Mouse (Mus musculus) kidney, postnatal 36 days (tissue): Measurements from ENCODE around the gene Mfsd1.

ENCODE experiments used
- DNase-seq, 2 experiments: peaks; one replicate each; pipeline ENCODE4 v3.0.0; 2021 to 2022; ENCODE audit warnings: mixed read lengths in 2 of 2

Mfsd1 gene

DNA sequence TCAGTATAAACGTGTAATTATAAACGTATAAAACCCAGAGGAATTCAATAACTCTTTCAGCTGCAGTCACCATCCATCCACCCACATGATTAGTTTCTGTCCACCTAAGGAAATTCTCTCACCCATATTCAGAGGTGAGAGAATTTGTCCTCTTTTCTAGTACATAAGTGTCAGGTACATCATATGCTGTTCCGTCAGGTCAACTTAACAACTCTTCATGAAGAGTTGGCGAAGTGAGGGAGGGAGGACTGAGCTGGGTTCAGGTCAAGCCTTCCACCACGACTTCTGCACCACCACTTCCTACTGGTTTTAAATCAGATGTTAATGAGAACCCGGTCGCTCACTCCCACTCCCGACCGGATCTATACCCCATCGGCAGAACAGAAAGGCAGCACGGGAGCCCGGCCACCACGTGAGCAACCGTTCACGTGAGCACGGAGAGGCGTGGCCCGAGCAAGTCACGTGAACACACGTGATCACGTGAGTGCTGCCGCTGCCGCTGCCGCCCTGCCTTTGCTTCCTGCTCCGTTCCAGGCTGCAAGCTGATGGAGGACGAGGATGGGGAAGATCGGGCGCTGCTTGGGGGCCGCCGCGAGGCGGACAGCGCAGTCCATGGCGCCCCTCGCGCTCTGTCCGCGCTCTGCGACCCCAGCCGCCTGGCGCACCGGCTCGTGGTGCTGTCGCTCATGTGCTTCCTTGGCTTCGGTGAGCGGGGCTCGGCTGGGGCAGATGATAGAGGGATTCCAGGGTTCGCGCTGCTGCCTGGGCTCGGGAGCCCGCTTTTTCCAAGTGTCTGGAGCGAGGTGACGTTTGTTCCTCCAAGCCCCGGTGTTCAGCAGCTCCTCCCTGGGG is at the start of gene Mfsd1:
Gene Mfsd1, plus strand, starts transcription at position 469 of the 852 bp plus-strand sequence.
- peak; percentile 85 to 89 for DNase-seq

DNA sequence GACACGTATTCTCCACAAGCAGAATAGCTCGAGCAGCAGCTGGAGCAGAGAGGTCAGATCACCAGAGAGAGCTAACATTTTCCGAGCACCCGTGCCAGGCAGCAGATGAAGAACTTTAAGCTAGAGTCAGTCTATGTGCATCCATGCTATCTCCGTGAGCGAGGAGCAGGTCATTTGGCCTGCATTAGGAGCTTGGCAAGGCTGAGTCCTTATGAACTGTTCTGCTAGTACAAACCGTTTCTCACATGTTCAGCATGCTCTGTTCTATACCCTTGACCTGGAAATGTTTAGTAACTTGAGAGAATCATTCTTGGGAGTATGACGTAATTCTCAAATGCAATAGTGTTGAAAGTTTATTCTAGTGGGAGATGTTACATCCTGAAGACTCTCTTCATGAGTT is 38.9 kb upstream of the Mfsd1 start:
- DNase-seq = no peak

DNA sequence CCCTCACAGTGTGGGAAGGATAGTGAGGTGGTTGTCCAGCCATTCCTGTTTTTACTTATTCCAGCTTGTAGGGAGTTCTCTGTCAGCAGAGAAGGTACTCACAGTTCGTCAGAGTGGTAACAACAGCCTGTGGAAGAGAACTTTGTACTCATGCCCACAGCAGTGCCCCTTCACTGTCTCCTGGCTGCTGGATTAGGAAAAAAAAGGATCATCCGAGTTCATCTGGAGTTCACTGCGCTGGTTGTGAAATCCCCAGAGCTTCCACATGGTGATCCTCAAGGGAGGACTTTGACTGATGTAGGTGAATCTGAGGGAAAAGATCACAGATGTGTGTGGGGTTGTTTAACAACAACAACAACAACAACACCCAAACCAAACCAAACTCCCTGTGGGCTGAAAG is 31.3 kb upstream of the Mfsd1 start:
- peak; percentile 25 to 67 for DNase-seq

DNA sequence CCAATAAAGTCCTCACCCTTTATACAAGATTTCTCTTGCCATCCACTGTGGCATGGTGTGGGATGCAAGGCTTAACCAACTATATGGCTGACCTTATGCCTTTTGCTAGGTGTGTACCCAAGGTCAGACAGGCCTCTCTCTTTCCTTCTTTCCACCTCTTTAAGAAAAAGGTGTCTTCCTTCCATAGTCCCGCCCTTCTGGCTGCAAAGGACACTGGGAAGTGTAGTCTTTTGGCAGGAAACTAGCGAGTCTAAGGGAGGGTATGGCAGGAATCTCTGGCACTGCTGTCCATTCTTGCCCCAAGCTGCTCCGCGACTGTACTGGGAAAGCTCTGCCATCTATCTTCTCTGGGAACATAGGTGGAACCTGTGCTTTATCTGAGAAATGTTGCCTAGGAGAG is 29.3 kb upstream of the Mfsd1 start:
- peak; percentile 34 to 54 for DNase-seq

DNA sequence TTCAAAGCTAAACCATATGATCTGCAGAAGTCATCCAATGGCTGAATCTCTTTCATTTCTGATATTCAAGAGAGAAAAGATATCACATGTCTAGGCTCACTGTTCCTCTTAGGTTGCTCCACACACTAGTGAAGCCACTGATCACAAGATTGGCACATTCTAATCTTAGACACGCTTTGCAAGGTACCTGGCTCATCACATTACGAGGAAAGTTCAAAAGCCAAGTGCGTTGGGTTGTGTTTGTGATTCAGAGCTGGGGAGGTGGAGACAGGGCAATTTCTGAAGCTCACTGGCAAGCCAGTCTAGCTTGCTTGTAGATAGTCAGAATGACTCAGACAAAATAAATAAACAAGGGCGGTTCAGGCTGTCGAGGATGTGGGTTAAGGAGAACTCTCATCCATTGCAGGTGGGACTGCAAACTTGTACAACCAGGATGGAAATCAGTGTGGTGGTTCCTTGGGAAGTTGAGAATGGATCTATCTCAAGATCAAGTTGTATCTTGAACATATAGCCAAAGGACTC is 28.6 kb upstream of the Mfsd1 start:
- no peak for DNase-seq

DNA sequence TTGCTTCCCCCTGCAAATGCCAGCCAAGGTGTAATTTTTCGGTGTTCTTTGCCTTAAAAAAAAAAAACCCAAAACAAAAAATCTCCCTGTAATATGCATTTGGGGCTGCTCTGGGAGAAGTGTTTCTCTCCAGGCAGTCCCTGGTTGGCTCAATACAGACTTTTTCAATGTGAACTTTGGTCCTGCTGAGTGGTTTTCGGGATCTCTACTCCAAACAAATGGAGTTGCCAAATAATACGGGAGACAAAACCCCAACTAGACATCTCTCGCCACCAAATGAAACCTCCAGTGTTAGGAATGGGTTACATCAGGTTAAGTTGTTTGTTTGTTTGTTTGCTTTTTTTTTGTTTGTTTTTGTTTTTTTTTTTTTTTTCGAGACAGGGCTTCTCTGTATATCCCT is 27.3 kb upstream of the Mfsd1 start:
- no peak for DNase-seq

DNA sequence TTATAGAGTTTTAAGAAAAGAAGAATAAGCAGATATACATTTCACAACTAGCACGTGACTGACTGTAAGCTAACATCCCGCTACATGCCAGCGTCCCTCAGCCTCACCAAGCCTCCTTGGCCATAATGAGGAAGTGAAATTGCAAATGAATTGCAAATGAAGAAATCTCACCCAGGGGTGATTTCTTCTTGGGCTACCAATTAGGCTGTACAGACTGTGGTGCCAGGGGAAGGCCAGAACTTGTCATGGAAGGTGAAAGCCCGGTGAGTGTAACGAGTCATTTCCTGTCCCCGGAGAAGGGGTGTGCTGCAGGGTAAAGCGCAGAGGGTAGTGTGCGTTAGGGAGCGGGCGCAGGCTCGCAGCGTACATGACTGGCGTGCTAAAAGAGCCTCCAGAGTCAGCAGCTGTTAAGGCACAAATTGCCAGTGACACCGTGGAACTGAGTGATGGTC is 25.3 kb upstream of the Mfsd1 start:
- DNase-seq = no peak

DNA sequence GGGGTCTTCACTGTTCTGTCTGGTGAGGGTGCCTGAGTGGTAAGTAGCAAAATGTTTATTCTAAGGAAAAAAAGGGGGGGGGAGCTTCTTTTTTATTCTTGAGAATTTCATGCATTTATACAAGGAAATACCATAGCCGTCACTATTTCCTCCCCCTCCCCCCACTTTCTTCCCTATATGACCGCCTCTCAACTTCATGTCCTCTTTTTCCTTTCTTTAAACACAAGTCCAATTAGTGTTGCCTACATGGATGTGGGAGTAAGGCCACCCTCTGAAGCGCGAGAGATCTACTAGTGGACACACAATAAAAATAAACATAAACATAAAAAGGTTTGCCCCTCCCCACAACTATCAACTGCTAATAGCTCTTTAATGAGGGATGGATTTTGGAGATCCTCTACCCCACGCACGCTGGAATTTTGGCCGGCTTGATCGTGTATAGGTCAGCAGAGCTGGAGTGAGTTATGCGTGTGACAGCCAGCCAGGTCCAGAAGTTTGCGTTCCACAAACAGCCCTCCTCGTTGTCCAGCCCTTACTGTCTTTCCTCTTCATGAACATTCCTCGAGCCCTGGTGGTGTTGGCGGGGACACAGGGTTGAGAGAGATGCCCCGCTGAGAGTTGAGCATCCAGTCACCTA is 24.7 kb upstream of the Mfsd1 start:
- DNase-seq = peak in 1 of 2 experiments; percentile 7

DNA sequence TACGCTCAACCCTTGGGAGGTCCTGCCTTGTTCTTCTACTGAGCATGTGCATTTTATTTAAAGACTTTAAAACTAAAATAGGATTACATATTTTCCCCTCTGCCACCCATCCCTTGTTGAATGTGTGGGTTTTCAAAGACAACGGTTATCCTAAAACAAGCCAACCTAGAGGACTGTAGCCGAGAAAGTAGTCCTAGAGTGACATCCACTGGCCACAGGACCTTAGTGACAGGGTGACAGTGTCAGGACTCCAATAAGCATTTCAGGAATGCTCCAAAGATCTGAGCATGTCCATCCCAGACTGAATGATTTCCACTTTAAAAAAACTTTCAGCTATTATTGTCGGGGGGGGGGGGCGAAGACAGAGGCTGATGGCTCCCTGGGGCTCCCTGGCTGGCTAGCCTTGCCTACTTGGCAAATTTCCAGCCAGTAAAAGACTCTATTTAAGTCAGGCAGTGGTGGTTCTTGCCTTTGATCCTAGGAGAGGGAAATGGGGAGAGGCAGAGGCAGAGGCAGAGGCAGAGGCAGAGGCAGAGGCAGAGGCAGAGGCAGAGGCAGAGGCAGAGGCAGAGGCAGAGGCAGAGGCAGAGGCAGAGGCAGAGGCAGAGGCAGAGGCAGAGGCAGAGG is 17.7 kb upstream of the Mfsd1 start:
- DNase-seq = peak; percentile 18 to 45

DNA sequence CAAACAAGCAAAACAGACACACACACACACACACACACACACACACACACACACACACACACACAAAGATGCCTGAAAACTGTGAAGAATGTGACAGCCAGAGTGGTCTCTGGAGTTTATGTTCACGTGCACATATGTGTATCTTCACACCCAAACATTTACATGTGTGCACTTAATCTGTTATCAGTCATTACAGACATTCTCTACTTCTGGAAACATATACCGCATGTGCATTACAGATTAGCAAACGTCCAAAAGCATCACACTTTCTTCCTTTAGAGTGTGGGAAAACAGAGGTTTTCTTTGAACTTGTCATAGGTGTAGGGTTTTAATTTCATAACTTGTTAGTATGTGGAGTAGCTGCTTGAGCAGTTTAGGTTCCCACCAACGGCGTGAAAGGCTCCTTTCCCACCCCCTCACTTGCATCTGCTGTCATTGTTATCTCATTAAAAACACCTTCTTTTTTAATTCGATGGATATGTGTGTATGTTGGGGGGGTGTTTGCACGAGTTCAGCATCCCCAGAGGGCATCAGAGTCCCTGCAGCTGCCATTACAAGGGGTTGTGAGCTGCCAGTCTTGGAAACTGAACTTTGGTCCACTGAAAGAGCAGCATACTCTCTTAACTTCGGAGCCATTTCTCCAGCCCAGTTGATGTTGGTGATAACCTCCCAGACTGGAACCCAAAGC is 16.9 kb upstream of the Mfsd1 start:
- no peak for DNase-seq

DNA sequence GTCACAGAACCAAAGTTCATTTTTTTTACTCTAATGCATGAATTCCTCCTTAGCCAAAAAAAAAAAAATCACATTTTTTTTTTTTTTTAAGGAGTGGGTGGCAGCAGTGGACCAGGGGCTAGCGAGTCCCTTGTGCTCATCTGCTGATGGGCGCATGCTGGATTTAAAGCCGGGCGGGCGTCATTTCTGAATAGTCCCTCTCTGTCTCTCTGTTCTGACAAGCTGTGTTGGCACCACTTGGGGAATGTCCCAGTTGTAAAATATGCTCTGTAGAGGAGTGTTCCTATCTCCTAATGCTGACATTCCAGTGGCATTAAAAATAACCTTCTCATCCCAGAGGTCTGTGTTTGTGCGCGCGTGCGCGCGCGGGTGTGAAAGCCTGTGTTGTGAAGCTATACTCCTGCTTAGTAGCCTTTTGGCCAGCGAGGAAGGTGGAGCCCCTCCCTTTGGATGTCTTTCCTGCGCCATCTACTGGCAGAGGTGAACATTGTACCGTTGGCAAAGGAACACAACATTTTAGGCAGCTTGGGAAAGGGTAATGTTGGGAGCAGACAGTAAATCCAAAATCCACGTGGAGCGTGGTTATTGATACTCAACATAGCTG is 14.4 kb upstream of the Mfsd1 start:
- DNase-seq = peak; percentile 67 to 75

DNA sequence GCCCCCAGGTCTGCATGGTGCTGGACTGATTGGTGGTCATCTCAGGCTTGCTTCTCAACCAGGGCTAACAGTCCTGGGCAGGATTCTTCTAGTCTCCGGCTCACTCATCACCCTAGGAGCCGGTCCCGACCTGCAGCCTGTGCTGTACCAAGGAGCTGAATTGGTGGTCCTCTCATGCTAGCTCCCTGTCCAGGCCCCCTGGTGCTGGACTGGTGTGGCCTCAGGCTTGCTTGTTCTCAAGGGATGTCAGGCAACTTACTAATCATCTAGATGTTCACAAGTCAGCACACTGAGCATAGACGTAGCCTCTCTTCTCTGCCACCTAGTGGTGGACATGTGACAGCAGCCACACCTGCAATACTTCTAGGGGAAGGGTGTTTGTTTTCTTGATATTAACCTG is 9.6 kb upstream of the Mfsd1 start:
- peak; percentile 26 to 48 for DNase-seq

DNA sequence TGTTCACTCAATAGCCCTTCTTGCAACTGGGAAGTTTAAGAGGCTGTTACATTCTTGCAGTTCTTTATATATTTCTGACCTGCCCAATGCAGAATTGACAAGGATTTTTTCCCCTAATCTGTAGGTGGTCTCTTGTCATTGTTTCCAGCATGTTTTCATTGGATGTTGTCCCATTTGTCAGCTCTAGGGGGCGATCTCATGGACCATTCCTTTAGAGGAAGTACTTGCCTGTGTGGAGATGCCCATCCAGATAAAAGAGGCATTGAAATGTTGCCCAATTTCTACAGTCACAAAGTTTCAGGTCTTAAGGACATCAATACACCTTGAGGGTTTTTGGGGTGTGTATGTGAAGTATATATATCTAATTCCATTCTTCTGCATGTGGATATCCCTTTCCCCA is 9.0 kb upstream of the Mfsd1 start:
- DNase-seq = no peak

DNA sequence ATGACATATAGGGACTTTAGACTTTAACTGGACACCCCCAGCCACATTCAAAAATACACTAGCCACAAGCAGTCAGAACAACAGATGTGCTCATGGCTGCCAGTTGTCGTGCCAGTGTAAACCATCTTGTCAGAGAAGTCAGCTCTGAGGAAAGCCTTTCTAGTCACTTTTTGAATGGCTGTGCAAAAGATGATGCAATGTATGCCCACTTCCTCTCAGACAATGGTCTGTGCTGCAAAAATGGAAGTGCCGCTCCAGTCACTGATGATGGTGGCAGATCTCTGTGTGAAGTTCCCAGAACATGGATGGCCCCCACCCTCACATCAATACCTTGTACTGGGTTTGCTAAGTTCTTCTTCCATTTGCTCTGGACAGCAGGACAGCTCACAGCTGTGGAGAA is 6.3 kb upstream of the Mfsd1 start:
- no peak for DNase-seq

DNA sequence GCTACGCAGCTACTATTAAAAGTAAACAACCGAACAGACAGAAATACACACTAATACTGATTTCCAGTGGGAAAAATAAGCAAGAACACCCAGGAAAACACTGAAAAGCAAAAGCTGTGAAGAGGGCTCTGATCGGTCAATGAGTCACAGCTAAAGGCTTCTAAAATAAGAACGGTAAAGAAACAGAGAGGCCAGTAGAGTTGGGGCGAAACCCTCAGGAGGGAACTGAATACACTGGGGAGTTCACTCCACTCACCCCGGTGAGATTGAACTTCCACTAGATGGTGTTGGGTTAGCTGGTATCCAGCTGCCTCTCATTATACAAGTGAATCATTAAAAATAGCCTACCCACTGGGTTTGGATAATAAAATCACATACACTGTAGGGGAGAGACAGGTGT is 5.8 kb upstream of the Mfsd1 start:
- no peak for DNase-seq

DNA sequence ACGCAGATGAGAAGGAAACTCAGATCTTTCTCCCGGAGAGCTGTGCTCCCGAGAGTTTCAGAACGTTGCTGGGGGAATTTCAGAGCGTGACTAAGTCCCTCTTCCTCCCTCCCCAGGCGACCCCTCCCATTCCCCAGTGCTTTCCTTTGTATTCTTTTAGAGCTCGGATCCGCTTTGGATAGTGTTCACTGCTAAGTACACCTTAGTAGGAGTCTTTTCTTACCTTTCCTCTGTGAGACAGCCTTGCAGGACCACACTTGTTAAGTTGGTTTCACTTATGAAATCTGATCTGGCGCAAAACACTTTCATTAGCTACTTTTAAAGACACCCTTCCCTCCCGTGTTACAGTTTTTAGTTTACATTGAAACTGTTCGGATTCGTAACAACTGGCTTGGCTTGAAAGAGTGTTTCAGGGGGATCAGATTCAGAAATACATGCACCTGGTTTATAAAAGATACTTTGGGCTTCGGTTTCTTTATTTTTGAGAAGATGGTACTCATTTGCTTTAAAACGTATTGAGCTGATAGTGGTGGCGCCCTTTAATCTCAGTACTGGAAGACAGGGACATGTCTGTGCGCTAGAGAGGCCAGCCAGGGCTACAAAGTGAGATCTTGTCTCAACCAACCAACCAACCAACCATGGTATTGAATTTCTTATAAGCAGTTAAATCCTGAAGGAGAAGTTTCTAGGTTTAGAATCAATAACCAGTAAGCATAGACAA is 744 bp downstream of the Mfsd1 start:
- peak; percentile 24 to 29 for DNase-seq

DNA sequence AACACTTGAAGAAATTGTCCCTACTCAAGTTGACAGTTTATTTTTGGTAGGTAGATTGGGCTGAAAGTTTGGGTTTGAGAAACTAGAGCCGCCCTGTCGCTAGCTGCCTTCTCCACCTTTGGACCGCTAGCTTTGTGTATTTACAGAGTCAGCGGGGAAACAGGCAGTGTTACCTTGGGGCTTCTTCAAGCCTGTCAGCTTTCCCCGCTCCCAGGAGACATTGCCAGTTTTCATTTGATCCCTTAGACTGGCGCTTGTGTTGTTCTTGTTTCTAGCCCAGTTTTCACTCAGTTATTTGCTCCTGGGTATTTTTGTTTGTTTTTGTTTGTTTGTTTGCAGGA is 1.3 kb downstream of the Mfsd1 start:
- DNase-seq = peak; percentile 44 to 48

DNA sequence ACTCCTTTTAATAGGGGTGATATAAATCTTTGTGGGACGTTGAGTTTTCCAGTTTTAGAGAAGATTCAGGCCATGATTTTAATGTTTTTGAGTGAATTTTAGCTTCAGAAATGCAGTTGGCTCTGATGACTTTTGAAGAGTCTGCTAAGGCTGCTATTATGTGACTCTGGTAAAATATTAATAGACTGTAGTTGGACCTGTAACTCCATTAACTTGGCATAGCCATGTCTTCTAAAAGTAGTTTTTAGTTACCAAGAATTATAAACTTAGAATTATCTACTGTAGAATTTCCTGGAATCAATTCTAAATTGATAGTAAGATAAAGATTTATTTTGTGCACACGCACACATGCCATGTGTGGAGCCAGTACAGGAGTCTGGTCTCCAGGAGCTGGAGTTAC is 4.0 kb downstream of the Mfsd1 start:
- no peak for DNase-seq

DNA sequence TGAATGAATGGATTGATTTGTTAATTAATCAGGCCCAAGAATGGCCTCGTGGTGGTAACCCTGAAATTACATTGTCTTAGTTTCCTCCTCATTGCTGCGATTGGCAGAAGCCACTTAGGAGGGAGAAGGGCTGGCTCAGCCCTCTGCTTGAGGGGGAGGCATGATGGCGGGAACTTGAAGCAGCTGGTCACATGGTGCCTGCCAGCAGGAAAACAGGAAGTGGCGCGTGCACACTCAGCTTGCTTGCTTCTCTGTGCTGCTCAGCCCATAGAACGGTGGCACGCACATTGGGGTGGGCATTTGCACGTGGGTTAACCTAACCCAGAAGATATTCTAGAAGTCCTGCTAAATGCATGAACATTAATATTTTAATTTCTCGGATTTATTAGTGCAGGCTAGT is 4.9 kb downstream of the Mfsd1 start:
- DNase-seq = no peak

DNA sequence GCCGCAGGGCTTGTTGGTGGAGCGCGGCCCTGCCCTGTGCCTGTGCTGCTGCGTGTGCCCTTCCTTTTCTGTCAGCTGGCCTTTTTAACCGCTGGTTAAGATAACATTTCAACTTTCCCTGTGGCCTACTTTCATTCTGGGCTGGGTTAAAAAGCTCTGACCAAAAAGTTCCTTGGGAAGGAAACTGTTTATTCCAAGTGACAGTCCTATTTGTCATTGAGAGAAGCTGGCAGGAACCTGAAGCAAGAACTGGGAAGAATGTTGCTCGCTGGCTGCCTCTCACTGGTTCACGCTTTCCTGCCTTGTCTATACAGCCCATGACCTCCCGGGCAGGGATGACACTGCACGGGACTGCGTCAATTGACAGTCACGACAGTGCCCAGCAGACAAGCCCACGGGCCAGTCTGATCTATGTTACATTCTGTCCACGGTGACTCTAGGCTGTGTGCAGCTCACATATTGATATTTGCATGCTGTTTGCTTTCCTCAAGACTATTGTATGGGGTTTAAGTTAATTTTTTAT is 19.1 kb downstream of the Mfsd1 start:
- DNase-seq = peak in 1 of 2 experiments; percentile 16

DNA sequence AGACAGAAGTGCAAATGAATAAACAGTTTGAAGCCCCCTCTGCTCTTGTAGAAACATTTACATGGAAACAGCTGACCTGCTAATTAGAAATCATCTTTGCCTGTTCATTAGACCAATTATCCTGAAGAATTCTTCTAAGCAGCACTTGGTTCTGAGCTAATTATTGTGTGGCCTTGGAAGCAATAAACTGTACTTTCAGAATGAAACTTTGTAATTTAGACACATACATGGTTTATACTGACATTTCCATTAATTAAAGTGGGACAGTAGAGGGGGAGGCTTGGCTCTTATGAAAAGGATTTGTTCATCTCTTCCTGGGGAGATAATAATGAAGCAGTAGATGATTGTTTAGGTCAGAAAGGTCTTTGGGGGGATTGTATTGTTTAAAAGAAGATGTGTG is 35.7 kb downstream of the Mfsd1 start:
- no peak for DNase-seq

DNA sequence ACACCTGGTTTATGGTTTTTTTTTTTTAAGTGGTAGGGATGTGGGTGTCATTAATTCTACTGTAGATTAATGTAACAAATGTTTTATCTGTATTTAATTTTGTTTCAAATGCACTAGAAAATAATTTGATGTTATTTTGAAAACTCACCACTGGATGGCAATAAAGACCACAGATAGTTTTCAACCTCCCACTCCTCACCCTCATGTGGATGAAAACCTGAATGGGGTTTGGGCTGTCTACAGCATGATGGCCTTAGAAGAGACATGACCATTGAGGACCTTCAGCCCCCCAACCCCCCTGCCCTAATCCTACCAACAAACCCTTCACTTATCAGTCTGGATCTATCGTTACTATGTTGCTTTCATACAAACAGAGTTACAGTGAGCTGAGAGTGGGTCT is 42.1 kb downstream of the Mfsd1 start:
- DNase-seq = no peak
